Mouse (Mus musculus): ENCODE measurements around the gene Tsc22d3.
A peak's percentile ranks its signal among the peaks of the same experiment; 100 is the strongest.

DNA sequence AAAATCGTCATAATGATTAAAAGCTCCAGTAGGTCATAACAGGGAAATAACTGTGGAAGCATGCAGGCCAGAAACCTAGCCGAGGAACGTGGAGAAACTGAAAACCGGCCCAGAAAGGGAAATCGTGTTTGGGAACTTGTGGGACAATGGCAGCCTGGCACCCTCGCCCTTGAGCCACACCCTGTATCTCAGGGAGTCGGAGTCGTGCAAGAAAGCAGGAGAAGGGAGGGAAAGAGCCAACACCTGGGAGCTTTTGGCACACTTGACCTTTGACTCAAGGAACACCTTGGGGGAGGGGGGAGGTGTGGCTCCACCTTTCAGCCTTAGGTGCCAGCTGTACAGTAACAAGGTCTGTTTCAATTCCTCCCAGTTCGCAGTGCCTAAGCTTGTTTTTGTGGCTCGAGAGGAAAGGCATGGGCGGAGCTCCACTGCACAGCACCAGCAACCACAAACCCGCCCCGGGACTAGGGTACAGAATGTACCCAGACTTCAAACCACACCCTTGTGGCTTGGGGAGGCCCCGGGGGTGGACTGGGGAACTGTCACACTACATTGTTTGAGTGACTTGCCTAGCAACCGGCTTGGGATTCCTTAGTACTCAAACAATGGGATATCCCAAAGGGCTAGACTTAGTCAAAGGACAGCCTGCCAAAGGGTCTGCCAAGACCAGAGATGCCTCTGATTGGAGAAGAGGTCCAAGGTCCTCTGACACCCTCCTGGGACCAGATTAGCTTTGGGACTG, 94.8 kb downstream of the Tsc22d3 start:
- TF ChIP-seq EP300 (IDR thresholded peaks at IDR 0.05; ENCODE audit: low read depth) (peak; percentile 89), CTCF (IDR thresholded peaks at IDR 0.05; ENCODE audit: low read depth) (no peak)

Data from liver, postnatal 0 days (tissue).